Mouse (Mus musculus) liver, embryonic 14.5 days (tissue): ENCODE measurements around the gene Erfe. TPM values are rescaled to one million over a fixed set of nuclear protein-coding genes. Genes with fewer than 3 reads are reported as not detected.
A peak's percentile ranks its signal among the peaks of the same experiment; 100 is the strongest.

ENCODE experiments used
- ATAC-seq: fragments of 200-750 bp; cut with Nextera tagmentation; 2 replicates; pipeline ENCODE4 v1.8.0; 2017; ENCODE audit warnings: moderate number of reproducible peaks, mild to moderate bottlenecking, moderate library complexity; ENCODE audit not compliant: insufficient read depth
- DNase-seq, 3 experiments: peaks; one replicate each; pipeline ENCODE4 v3.0.0-alpha.2; 2012 to 2013; ENCODE audit warnings: low read depth in 3 of 3, low spot score in 3 of 3
- H3K27ac ChIP-seq: fragments of 300-500 bp; sonication (generic); 2 replicates; pipeline ENCODE4 v1.5.1; 2014; ENCODE audit warnings: moderate library complexity, mild to moderate bottlenecking, control low read depth, inconsistent platforms
- H3K27me3 ChIP-seq: fragments of 300-500 bp; sonication (generic); 2 replicates; pipeline ENCODE4 v1.6.1; 2014; ENCODE audit warnings: mild to moderate bottlenecking, low read length, moderate library complexity; ENCODE audit not compliant: control insufficient read depth, insufficient read depth
- H3K36me3 ChIP-seq: fragments of 300-500 bp; sonication (generic); replicated peaks from 2 replicates; pipeline ENCODE4 v1.6.1; 2014; ENCODE audit warnings: low read depth; ENCODE audit not compliant: control insufficient read depth, insufficient read depth
- H3K4me1 ChIP-seq, 2 experiments: fragments of 200-500 bp in 1 of 2; fragments of 300-500 bp in 1 of 2; sonication (generic) in 1 of 2; replicated peaks; 2 replicates each; pipeline ENCODE4 v1.6.1; 2012 to 2014; ENCODE audit warnings: antibody characterized with exemption in 1 of 2, inconsistent platforms in 1 of 2, low read length in 1 of 2; ENCODE audit not compliant: control insufficient read depth in 2 of 2, insufficient read depth in 2 of 2
- H3K4me2 ChIP-seq: fragments of 300-500 bp; sonication (generic); 2 replicates; pipeline ENCODE4 v1.6.1; 2014; ENCODE audit warnings: low read depth, mild to moderate bottlenecking, control low read depth, moderate library complexity
- H3K4me3 ChIP-seq, 2 experiments: fragments of 200-500 bp in 1 of 2; fragments of 300-500 bp in 1 of 2; sonication (generic) in 1 of 2; 2 replicates each; pipeline ENCODE4 v1.5.1; 2012 to 2014; ENCODE audit warnings: low read depth in 2 of 2, low read length in 2 of 2, mild to moderate bottlenecking in 2 of 2, control low read depth in 1 of 2, inconsistent platforms in 1 of 2, moderate library complexity in 1 of 2; ENCODE audit not compliant: insufficient read depth in 1 of 2
- H3K9ac ChIP-seq: fragments of 300-500 bp; sonication (generic); replicated peaks from 2 replicates; pipeline ENCODE4 v1.6.1; 2014; ENCODE audit warnings: mild to moderate bottlenecking, control low read depth, moderate library complexity
- H3K9me3 ChIP-seq: fragments of 300-500 bp; sonication (generic); 2 replicates; pipeline ENCODE4 v1.6.1; 2016; ENCODE audit warnings: low read length, mixed read lengths; ENCODE audit not compliant: control insufficient read depth
- CTCF ChIP-seq: IDR thresholded peaks from 2 replicates; pipeline ENCODE4 v1.5.1; 2016; ENCODE audit warnings: antibody characterized with exemption, low read depth, control low read depth
- EP300 ChIP-seq: IDR thresholded peaks from 2 replicates; pipeline ENCODE4 v1.6.1; 2016; ENCODE audit warnings: antibody characterized with exemption, low read depth
- WGBS: fragments of 180-500 bp; shearing (Covaris S2); extraction: QIAGEN DNeasy Blood & Tissue Kit; methylation state at CpG from one replicate; pipeline ENCODE4 v1.1.7; 2014; ENCODE audit not compliant: insufficient replicate concordance; 5-methylcytosine and 5-hydroxymethylcytosine counted together
- polyA plus RNA-seq, 2 experiments: library from polyadenylated mRNA; depleted of rRNA in 1 of 2; stranded (reverse) in 1 of 2; unstranded in 1 of 2; fragments of >200 nt; fragmentation: Nextera tagmentation in 1 of 2; extraction: Ambion mirVana in 1 of 2; gene quantifications; 2 replicates each; pipeline versions ENCODE4 v1.2.1 to v1.2.3; 2012 to 2014

Erfe gene
- polyA plus RNA-seq, 2 experiments: 2.4 to 2.7 TPM

DNA sequence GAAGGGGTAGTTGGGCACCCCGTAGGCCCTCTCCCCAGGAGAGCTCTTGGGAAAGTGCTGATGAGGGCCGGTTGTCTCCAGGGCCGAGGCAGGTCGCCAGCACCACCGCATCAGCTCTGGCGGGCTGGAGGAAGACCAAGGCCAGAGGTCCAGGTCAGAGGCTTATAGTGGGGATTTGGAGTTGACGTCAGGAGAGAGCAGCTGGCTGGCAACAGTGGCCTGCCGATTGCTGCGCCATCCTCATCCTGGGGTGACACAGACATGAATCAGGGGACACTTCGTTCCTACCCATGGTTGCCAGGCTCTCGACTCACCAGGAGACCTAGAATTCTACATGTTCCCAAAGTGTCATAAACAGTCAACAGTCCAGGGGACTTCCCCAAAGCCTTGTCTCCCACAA is 10.1 kb upstream of the Erfe start:
- TF ChIP-seq CTCF: no peak
- no peak for TF ChIP-seq EP300
- no peak overlapping the region for H3K4me3 ChIP-seq
- H3K4me1 ChIP-seq: no peaks in the 10 kb centered on the region
- H3K9me3 ChIP-seq: no peaks in the 10 kb centered on the region
- ATAC-seq: no peak
- no peak for DNase-seq
- H3K27ac ChIP-seq: no peak overlapping the region
- H3K27me3 ChIP-seq: no peaks in the 10 kb centered on the region
- 61% methylated on average over 11 of the region's 11 CpGs for whole genome bisulfite sequencing
- no peak overlapping the region for H3K9ac ChIP-seq
- no peaks in the 10 kb centered on the region for H3K36me3 ChIP-seq
- H3K4me2 ChIP-seq: no peak overlapping the region

DNA sequence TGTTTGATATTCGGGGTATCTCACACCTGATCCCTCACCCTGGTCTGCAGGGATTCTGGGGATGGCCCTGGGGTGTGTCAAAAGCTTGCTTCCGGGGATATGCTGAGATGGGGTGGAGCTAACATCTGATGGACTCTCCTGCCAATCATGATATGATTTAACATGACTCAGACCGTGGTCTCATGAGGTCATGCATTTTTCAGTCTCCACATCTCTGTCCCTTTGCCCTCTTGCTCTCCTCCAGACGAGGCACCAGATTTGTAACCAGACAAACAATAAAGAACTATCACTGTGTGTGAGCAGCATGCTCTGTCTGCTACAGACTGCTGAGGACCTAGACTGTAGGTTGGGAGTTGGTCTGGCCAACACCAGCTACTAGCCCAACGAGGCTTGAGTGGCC is 4.1 kb upstream of the Erfe start:
- Histone ChIP-seq H3K4me2 (no peak overlapping the region), H3K27me3 (no peaks in the 10 kb centered on the region), H3K36me3 (no peaks in the 10 kb centered on the region), H3K9ac (no peak overlapping the region), H3K4me1 (peaks cover 2 to 9% of the 10 kb centered on the region in 2 experiments), H3K27ac (no peak overlapping the region), H3K4me3 (no peak overlapping the region), H3K9me3 (no peaks in the 10 kb centered on the region)
- no peak for ATAC-seq
- 55% methylated on average over 5 of the region's 5 CpGs for WGBS
- TF ChIP-seq CTCF (no peak), EP300 (no peak)
- DNase-seq: no peak

GRCm38 (mm10) chr1:91364822-91365644 is 1.2 kb upstream of the Erfe start:
- WGBS: 81% methylated on average over 16 of the region's 16 CpGs
- DNase-seq: no peak

GRCm38 (mm10) chr1:91365816-91366214 is 415 bp upstream of the Erfe start:
- Histone ChIP-seq H3K4me3 (peak overlapping the region; percentile 83 to 89), H3K36me3 (peaks cover 4% of the 10 kb centered on the region), H3K27me3 (no peaks in the 10 kb centered on the region), H3K4me2 (peak overlapping the region; percentile 97), H3K9ac (peak overlapping the region; percentile 91), H3K27ac (no peak overlapping the region), H3K9me3 (no peaks in the 10 kb centered on the region), H3K4me1 (peaks cover 6 to 13% of the 10 kb centered on the region in 2 experiments)
- ATAC-seq (peak; percentile 1; the same call in 1 of the 2 replicates), DNase-seq (no peak)
- TF ChIP-seq EP300 (no peak), CTCF (no peak)
- 44% methylated on average over 8 of the region's 8 CpGs for WGBS

More at GRCm38 (mm10) chr1:91364822-91365644, 1.2 kb upstream of the Erfe start:
- no peak overlapping the region for H3K27ac ChIP-seq
- no peak overlapping the region for H3K9ac ChIP-seq
- H3K4me3 ChIP-seq: no peak overlapping the region
- ATAC-seq: no peak
- H3K36me3 ChIP-seq: no peaks in the 10 kb centered on the region; the same call in 1 of the 2 replicates
- no peak for TF ChIP-seq CTCF
- no peak overlapping the region for H3K4me2 ChIP-seq
- H3K27me3 ChIP-seq: no peaks in the 10 kb centered on the region
- no peaks in the 10 kb centered on the region for H3K9me3 ChIP-seq
- peaks cover 6 to 13% of the 10 kb centered on the region in 2 experiments for H3K4me1 ChIP-seq

GRCm38 (mm10) chr1:91367295-91367694 is 1.1 kb downstream of the Erfe start:
- Histone ChIP-seq H3K4me1 (peaks cover 6 to 13% of the 10 kb centered on the region in 2 experiments), H3K27ac (no peak overlapping the region; the same call in 1 of the 2 replicates), H3K4me2 (peak overlapping the region; percentile 97), H3K36me3 (peaks cover 17% of the 10 kb centered on the region), H3K27me3 (no peaks in the 10 kb centered on the region), H3K4me3 (peak overlapping the region; percentile 83 to 89), H3K9me3 (no peaks in the 10 kb centered on the region), H3K9ac (peak overlapping the region; percentile 91)
- no peak for TF ChIP-seq EP300
- no peak for TF ChIP-seq CTCF
- DNase-seq (no peak), ATAC-seq (no peak)
- WGBS: 89% methylated on average over 3 of the region's 3 CpGs
